Mouse (Mus musculus): Measurements from ENCODE around the gene Ifnz.
"Not testable (repeated sequence)": the region's sequence is repeated elsewhere in the genome, so short reads cannot be mapped to it uniquely, and the experiment has no call there.

The Ifnz gene

DNA sequence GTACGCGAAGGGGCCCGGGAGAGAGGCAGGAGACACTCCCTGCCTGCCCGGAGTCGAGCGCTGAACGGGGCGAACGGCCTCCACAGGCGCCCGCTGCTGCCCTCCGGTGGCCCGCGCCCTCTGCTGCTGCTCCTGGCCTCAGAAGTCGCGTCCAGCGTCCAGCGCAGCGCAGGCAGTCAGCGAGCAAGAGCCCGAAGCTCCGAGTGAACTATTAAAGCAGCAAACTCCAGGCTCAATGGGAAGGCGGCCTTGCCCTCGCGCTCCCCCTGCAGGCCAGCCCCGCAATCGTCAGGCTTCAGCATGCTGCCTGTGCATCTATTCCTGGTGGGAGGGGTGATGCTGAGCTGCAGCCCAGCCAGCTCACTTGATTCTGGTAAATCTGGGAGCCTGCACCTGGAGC lies 3.5 kb downstream of the Ifnz start, which contains the start of gene Gm13276:
Gm13276 (plus strand) TSS at position 301 of the 400 bp plus-strand sequence.
- DNase-seq (ENCODE audit: low read depth, low spot score): not testable (repeated sequence)

DNA sequence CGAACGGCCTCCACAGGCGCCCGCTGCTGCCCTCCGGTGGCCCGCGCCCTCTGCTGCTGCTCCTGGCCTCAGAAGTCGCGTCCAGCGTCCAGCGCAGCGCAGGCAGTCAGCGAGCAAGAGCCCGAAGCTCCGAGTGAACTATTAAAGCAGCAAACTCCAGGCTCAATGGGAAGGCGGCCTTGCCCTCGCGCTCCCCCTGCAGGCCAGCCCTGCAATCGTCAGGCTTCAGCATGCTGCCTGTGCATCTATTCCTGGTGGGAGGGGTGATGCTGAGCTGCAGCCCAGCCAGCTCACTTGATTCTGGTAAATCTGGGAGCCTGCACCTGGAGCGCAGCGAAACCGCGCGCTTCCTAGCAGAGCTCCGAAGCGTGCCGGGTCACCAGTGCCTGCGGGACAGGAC lies 6.5 kb downstream of the Ifnz start, which contains the start of gene Gm13277:
Gm13277 (plus strand) TSS at position 231 of the 400 bp plus-strand sequence.
- not testable (repeated sequence) for DNase-seq (ENCODE audit: low read depth, low spot score)

DNA sequence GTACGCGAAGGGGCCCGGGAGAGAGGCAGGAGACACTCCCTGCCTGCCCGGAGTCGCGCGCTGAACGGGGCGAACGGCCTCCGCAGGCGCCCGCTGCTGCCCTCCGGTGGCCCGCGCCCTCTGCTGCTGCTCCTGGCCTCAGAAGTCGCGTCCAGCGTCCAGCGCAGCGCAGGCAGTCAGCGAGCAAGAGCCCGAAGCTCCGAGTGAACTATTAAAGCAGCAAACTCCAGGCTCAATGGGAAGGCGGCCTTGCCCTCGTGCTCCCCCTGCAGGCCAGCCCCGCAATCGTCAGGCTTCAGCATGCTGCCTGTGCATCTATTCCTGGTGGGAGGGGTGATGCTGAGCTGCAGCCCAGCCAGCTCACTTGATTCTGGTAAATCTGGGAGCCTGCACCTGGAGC lies 9.3 kb downstream of the Ifnz start, which contains the start of gene Gm13278:
Gm13278 (plus strand) TSS at position 301 of the 400 bp plus-strand sequence.
- not testable (repeated sequence) for DNase-seq (ENCODE audit: low read depth, low spot score)

DNA sequence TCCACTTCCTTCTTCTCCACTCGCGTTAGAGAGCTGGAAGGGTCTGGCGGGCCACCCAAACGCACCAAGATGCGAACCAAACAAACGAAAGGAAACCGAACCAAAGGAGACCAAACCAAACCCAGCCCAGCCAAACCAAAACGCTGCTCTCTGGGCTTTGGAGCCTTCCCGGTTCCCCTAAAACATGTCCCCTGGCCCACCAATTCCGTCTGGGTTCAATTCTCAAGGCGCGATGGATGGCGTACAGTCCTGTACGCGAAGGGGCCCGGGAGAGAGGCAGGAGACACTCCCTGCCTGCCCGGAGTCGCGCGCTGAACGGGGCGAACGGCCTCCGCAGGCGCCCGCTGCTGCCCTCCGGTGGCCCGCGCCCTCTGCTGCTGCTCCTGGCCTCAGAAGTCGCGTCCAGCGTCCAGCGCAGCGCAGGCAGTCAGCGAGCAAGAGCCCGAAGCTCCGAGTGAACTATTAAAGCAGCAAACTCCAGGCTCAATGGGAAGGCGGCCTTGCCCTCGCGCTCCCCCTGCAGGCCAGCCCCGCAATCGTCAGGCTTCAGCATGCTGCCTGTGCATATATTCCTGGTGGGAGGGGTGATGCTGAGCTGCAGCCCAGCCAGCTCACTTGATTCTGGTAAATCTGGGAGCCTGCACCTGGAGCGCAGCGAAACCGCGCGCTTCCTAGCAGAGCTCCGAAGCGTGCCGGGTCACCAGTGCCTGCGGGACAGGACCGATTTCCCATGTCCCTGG lies 12.2 kb downstream of the Ifnz start, which contains the start of gene Gm13275:
Gm13275 (plus strand) TSS at position 552 of the 740 bp plus-strand sequence.
- not testable (repeated sequence) for DNase-seq (ENCODE audit: low read depth, low spot score)

DNA sequence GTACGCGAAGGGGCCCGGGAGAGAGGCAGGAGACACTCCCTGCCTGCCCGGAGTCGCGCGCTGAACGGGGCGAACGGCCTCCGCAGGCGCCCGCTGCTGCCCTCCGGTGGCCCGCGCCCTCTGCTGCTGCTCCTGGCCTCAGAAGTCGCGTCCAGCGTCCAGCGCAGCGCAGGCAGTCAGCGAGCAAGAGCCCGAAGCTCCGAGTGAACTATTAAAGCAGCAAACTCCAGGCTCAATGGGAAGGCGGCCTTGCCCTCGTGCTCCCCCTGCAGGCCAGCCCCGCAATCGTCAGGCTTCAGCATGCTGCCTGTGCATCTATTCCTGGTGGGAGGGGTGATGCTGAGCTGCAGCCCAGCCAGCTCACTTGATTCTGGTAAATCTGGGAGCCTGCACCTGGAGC lies 15.2 kb downstream of the Ifnz start, which contains the start of gene Gm13279:
Gm13279 (plus strand) TSS at position 301 of the 400 bp plus-strand sequence.
- DNase-seq (ENCODE audit: low read depth, low spot score): not testable (repeated sequence)

DNA sequence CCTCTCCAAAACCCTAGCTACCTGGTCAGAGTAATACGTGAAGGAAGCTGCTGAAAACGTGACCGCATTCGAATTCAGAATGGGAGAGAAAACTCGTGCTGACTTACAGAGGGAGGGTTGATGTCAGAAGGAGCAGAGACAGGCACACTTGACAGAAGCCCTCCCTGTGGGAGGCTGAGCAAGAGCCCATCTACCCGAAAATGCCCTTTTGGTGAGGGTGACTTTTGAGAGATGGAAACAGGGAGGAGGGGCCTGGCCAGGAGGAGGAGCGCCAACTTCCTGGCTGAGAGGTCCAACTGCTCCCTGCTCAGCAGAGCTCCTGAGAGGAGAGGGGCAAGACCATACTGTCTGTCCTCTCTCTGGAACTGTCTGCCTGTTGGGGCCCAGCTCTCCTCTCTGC lies 17.4 kb downstream of the Ifnz start, which contains the start of gene Gm13285:
Gm13285 (plus strand) TSS at position 301 of the 400 bp plus-strand sequence.
- DNase-seq (ENCODE audit: low read depth, low spot score): not testable (repeated sequence)

DNA sequence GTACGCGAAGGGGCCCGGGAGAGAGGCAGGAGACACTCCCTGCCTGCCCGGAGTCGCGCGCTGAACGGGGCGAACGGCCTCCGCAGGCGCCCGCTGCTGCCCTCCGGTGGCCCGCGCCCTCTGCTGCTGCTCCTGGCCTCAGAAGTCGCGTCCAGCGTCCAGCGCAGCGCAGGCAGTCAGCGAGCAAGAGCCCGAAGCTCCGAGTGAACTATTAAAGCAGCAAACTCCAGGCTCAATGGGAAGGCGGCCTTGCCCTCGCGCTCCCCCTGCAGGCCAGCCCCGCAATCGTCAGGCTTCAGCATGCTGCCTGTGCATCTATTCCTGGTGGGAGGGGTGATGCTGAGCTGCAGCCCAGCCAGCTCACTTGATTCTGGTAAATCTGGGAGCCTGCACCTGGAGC lies 21.0 kb downstream of the Ifnz start, which contains the start of gene Gm13287:
Gm13287 (plus strand) TSS at position 301 of the 400 bp plus-strand sequence.
- not testable (repeated sequence) for DNase-seq (ENCODE audit: low read depth, low spot score)

DNA sequence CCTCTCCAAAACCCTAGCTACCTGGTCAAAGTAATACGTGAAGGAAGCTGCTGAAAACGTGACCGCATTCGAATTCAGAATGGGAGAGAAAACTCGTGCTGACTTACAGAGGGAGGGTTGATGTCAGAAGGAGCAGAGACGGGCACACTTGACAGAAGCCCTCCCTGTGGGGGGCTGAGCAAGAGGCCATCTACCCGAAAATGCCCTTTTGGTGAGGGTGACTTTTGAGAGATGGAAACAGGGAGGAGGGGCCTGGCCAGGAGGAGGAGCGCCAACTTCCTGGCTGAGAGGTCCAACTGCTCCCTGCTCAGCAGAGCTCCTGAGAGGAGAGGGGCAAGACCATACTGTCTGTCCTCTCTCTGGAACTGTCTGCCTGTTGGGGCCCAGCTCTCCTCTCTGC lies 23.3 kb downstream of the Ifnz start, which contains the start of gene Gm13288:
Gm13288 (plus strand) TSS at position 301 of the 400 bp plus-strand sequence.
- not testable (repeated sequence) for DNase-seq (ENCODE audit: low read depth, low spot score)

DNA sequence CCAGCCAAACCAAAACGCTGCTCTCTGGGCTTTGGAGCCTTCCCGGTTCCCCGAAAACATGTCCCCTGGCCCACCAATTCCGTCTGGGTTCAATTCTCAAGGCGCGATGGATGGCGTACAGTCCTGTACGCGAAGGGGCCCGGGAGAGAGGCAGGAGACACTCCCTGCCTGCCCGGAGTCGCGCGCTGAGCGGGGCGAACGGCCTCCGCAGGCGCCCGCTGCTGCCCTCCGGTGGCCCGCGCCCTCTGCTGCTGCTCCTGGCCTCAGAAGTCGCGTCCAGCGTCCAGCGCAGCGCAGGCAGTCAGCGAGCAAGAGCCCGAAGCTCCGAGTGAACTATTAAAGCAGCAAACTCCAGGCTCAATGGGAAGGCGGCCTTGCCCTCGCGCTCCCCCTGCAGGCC lies 23.8 kb downstream of the Ifnz start:
- not testable (repeated sequence) for DNase-seq (ENCODE audit: low read depth, low spot score)

DNA sequence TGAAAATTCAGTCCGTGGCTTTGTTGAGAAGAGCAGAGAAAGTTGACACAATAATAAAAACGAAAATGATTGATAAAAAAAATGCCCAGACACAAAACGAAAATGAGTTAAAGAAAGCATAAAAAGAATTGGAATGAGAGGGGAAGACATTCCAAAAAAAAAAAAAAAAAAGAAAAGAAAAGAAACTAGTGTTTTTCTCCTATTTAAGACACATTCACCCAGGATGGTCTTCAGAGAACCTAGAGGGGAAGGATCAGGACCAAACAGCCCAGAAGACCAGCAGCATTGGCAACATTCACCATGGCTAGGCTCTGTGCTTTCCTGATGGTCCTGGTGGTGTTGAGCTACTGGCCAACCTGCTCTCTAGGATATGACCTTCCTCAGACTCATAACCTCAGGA lies 34.0 kb downstream of the Ifnz start, which contains the start of gene Ifna7:
Ifna7 (plus strand) TSS at position 301 of the 400 bp plus-strand sequence.
- DNase-seq (ENCODE audit: low read depth, low spot score): no peak

DNA sequence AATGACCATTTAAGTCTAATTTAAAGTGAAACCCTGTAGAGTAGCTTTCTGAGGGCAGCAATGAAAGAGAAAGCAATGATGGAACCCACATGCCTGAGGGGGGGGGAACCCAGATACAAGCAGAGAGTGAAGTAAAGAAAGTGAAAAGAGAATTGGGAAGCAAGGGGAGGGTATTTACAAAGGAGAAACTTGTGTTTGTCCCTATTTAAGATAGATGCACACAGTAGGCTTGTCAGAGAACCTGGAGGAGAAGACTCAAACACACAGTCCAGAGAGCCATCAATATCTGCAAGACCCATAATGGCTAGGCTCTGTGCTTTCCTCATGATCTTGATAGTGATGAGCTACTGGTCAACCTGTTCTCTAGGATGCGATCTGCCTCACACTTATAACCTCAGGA lies 37.7 kb downstream of the Ifnz start, which contains the start of gene Ifna11:
Ifna11 (plus strand) TSS at position 301 of the 400 bp plus-strand sequence.
- DNase-seq (ENCODE audit: low read depth, low spot score): no peak

DNA sequence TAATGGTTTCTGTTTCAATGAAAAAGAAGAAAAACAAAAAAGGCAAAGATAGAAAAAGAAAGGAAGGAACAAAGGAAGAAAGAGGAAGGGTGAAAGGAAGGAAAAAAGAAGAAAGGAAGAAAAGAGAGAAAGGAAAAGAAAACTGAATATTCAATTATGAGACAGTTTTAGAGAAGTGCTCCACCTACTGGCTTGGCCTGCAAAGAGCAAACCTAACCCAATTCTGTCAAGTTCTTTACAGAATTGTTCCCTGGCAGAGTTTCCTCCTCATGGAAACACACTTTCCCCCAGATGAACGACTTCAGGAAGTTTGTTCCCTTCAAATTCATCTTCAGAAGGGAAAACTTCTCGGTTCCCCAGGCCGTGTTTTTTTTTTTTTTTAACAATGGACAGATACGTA lies 41.1 kb downstream of the Ifnz start:
- peak; percentile 29 for DNase-seq (ENCODE audit: low read depth, low spot score)

DNA sequence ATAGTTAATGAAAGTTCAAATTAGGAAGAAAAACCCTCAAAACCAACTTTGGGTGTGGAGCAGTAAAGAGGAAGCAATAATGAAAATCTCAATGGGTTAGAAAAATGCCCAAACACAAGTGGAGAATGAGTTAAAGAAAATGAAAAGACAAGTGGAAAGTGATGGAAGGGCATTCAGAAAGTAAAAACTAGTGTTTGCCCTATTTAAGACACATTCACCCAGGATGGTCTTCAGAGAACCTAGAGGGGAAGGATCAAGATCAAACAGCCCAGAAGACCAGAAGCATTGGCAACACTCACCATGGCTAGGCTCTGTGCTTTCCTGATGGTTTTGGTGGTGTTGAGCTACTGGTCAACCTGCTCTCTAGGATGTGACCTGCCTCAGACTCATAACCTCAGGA lies 45.2 kb downstream of the Ifnz start, which contains the start of gene Ifna6:
Ifna6 (plus strand) TSS at position 301 of the 400 bp plus-strand sequence.
- DNase-seq (ENCODE audit: low read depth, low spot score): not testable (repeated sequence)

DNA sequence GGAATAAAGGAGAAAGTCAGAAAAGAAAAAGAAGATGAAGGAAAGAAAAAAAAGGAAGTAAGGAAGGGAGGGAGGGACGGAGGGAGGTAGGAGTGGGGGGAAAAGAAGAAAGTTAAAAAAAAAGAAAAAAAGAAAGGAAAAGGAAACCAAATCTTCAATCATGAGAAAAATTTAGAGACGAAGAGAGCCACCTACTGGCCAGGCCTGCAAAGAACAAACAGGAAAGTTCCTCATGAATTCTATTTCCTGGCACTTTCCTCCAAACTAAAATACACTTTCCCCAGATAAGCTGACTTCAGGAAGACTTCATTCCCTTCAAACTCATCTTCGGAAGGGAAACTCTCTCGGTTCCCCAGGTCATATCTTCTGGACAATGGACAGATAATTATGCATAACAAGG lies 48.6 kb downstream of the Ifnz start:
- peak; percentile 37 for DNase-seq (ENCODE audit: low read depth, low spot score)
